Mouse (Mus musculus) forebrain, embryonic 13.5 days (tissue): ENCODE results near the gene Atp4a. TPM values are rescaled to one million over a fixed set of nuclear protein-coding genes. Genes with fewer than 3 reads are reported as not detected.

ENCODE experiments used
- ATAC-seq: fragments of 200-750 bp; cut with Nextera tagmentation; 2 replicates; pipeline ENCODE4 v1.8.0; 2017
- H3K27ac ChIP-seq: fragments of 300-500 bp; sonication (generic); 2 replicates; pipeline ENCODE4 v1.5.1; 2015; ENCODE audit warnings: inconsistent platforms, mild to moderate bottlenecking, moderate library complexity
- H3K27me3 ChIP-seq: fragments of 300-500 bp; sonication (generic); 2 replicates; pipeline ENCODE4 v1.6.1; 2015; ENCODE audit warnings: mild to moderate bottlenecking, inconsistent platforms
- H3K36me3 ChIP-seq: fragments of 300-500 bp; sonication (generic); 2 replicates; pipeline ENCODE4 v1.6.1; 2015; ENCODE audit warnings: mild to moderate bottlenecking, inconsistent platforms; ENCODE audit not compliant: poor library complexity, severe bottlenecking
- H3K4me1 ChIP-seq: fragments of 300-500 bp; sonication (generic); 2 replicates; pipeline ENCODE4 v1.6.1; 2015; ENCODE audit warnings: inconsistent platforms
- H3K4me2 ChIP-seq: fragments of 300-500 bp; sonication (generic); 2 replicates; pipeline ENCODE4 v1.6.1; 2015; ENCODE audit warnings: inconsistent platforms, mild to moderate bottlenecking, moderate library complexity
- H3K4me3 ChIP-seq: fragments of 300-500 bp; sonication (generic); 2 replicates; pipeline ENCODE4 v1.5.1; 2015; ENCODE audit warnings: mild to moderate bottlenecking, inconsistent platforms
- H3K9ac ChIP-seq: fragments of 300-500 bp; sonication (generic); 2 replicates; pipeline ENCODE4 v1.6.1; 2015; ENCODE audit warnings: mild to moderate bottlenecking, inconsistent platforms
- H3K9me3 ChIP-seq: fragments of 300-500 bp; sonication (generic); replicated peaks from 2 replicates; pipeline ENCODE4 v1.6.1; 2016; ENCODE audit warnings: inconsistent platforms
- whole genome bisulfite sequencing: fragments of 180-500 bp; shearing (Covaris S2); methylation state at CpG from one replicate; pipeline ENCODE4 v1.1.7; 2015; 5-methylcytosine and 5-hydroxymethylcytosine counted together
- polyA plus RNA-seq: library from polyadenylated mRNA; unstranded; fragments of >200 nt; fragmentation: Nextera tagmentation; extraction: Ambion mirVana; gene quantifications from 2 replicates; pipeline ENCODE4 v1.2.1, GENCODE M21; 2015

The Atp4a gene
- polyA plus RNA-seq, 1 experiment from 2014 or later = 0.79 TPM

GRCm38 (mm10) chr7:30766408-30766807, 54.4 kb downstream of the Atp4a start:
- H3K9me3 ChIP-seq = no peaks in the 10 kb centered on the region
- ATAC-seq = no peak
- WGBS = 91% methylated on average over 4 of the region's 4 CpGs
- H3K27me3 ChIP-seq = 0 out of 2 replicates have a peak, but pooled peaks cover 7% of the 10 kb centered on the region
- H3K36me3 ChIP-seq = no peaks in the 10 kb centered on the region
- H3K4me1 ChIP-seq = no peaks in the 10 kb centered on the region
- no peak overlapping the region for H3K9ac ChIP-seq
- no peak overlapping the region for H3K27ac ChIP-seq
- H3K4me2 ChIP-seq = no peak overlapping the region
- H3K4me3 ChIP-seq = no peak overlapping the region

GRCm38 (mm10) chr7:30769236-30769635, 57.2 kb downstream of the Atp4a start:
- no peaks in the 10 kb centered on the region for H3K9me3 ChIP-seq
- WGBS = 35% methylated on average over 9 of the region's 9 CpGs
- ATAC-seq = no peak

More at GRCm38 (mm10) chr7:30769236-30769635, 57.2 kb downstream of the Atp4a start:
- Histone ChIP-seq H3K4me3 (no peak overlapping the region), H3K4me1 (no peaks in the 10 kb centered on the region), H3K9ac (no peak overlapping the region), H3K36me3 (no peaks in the 10 kb centered on the region), H3K4me2 (no peak overlapping the region), H3K27me3 (0 out of 2 replicates have a peak, but pooled peaks cover 7% of the 10 kb centered on the region), H3K27ac (no peak overlapping the region)

Other genes starting within 250 kb of the Atp4a start
- 0.31 TPM in 1 of 2 replicates, not detected in the other for gene Prodh2, start 218.6 kb upstream of the Atp4a start, polyA plus RNA-seq
- 80.6 and 88.7 TPM in 2 replicates for gene Arhgap33, start 177.1 kb upstream of the Atp4a start, polyA plus RNA-seq
- gene Hspb6, start 160.0 kb upstream of the Atp4a start, polyA plus RNA-seq = 11.0 and 12.1 TPM in 2 replicates
- 14.8 and 17.5 TPM in 2 replicates for gene Proser3, start 159.9 kb upstream of the Atp4a start, polyA plus RNA-seq
- 53.0 and 65.1 TPM in 2 replicates for gene Lin37, start 152.4 kb upstream of the Atp4a start, polyA plus RNA-seq
- gene U2af1l4, start 148.9 kb upstream of the Atp4a start, polyA plus RNA-seq = 114 and 122 TPM in 2 replicates
- 20.2 and 22.5 TPM in 2 replicates for gene Gm49396, start 148.9 kb upstream of the Atp4a start, polyA plus RNA-seq
- gene Psenen, start 148.6 kb upstream of the Atp4a start, polyA plus RNA-seq = 128 and 141 TPM in 2 replicates
- 7.4 and 8.2 TPM in 2 replicates for gene Igflr1, start 146.8 kb upstream of the Atp4a start, polyA plus RNA-seq
- gene Kmt2b, start 123.5 kb upstream of the Atp4a start, polyA plus RNA-seq = 11.6 and 14.1 TPM in 2 replicates
- 0.34 and 0.43 TPM in 2 replicates for gene Zbtb32, start 113.3 kb upstream of the Atp4a start, polyA plus RNA-seq
- 0.19 and 0.37 TPM in 2 replicates for gene Upk1a, start 99.4 kb upstream of the Atp4a start, polyA plus RNA-seq
- gene Cox6b1, start 86.1 kb upstream of the Atp4a start, polyA plus RNA-seq = 944 and 1,056 TPM in 2 replicates
- not detected in 2 replicates for gene Etv2, start 76.4 kb upstream of the Atp4a start, polyA plus RNA-seq
- 144 and 146 TPM in 2 replicates for gene Rbm42, start 61.9 kb upstream of the Atp4a start, polyA plus RNA-seq
- 52.7 and 57.2 TPM in 2 replicates for gene Haus5, start 47.2 kb upstream of the Atp4a start, polyA plus RNA-seq
- gene Pmis2, start 40.6 kb upstream of the Atp4a start, polyA plus RNA-seq = not detected in 2 replicates
- gene 2200002J24Rik, start 13.3 kb upstream of the Atp4a start, polyA plus RNA-seq = not detected in 2 replicates
- 182 and 188 TPM in 2 replicates for gene Tmem147, start 17.3 kb downstream of the Atp4a start, polyA plus RNA-seq
- 0.93 and 1.0 TPM in 2 replicates for gene Gapdhs, start 31.5 kb downstream of the Atp4a start, polyA plus RNA-seq
- gene Sbsn, start 39.3 kb downstream of the Atp4a start, polyA plus RNA-seq = 1.5 and 1.9 TPM in 2 replicates
- gene Dmkn, start 51.5 kb downstream of the Atp4a start, polyA plus RNA-seq = 0.68 TPM in 1 of 2 replicates, not detected in the other
- gene Krtdap, start 75.7 kb downstream of the Atp4a start, polyA plus RNA-seq = not detected in 2 replicates
- 0.09 TPM in 1 of 2 replicates, not detected in the other for gene Ffar2, start 111.6 kb downstream of the Atp4a start, polyA plus RNA-seq
- gene Ffar3, start 144.0 kb downstream of the Atp4a start, polyA plus RNA-seq = not detected in 2 replicates
- gene Ffar1, start 149.4 kb downstream of the Atp4a start, polyA plus RNA-seq = not detected in 2 replicates
- gene Cd22, start 168.1 kb downstream of the Atp4a start, polyA plus RNA-seq = not detected in 2 replicates
- gene Mag, start 202.7 kb downstream of the Atp4a start, polyA plus RNA-seq = 0.58 and 0.64 TPM in 2 replicates
- not detected in 2 replicates for gene Hamp2, start 212.5 kb downstream of the Atp4a start, polyA plus RNA-seq
- not detected in 2 replicates for gene Hamp, start 231.8 kb downstream of the Atp4a start, polyA plus RNA-seq
- gene Usf2, start 244.6 kb downstream of the Atp4a start, polyA plus RNA-seq = 23.9 and 24.4 TPM in 2 replicates